Mouse (Mus musculus) T-helper 17 cell (primary cell): ENCODE results near the gene Rnf213.

Source experiments
- in situ Hi-C, 2 experiments: fragments of 300-600 bp; cut with MboI, MseI; formaldehyde crosslinking; loops; 1 replicate in 1 of 2; 2 replicates in 1 of 2; pipeline ENCODE4 v1.15.1; 2025; ENCODE audit warnings: high pct_unique_total_duplicates in 2 of 2

Gene Rnf213

GRCm38 (mm10) chr11:119514967-119515636 lies 122.2 kb downstream of the Rnf213 start:
- in situ Hi-C loops: no loop called here

DNA sequence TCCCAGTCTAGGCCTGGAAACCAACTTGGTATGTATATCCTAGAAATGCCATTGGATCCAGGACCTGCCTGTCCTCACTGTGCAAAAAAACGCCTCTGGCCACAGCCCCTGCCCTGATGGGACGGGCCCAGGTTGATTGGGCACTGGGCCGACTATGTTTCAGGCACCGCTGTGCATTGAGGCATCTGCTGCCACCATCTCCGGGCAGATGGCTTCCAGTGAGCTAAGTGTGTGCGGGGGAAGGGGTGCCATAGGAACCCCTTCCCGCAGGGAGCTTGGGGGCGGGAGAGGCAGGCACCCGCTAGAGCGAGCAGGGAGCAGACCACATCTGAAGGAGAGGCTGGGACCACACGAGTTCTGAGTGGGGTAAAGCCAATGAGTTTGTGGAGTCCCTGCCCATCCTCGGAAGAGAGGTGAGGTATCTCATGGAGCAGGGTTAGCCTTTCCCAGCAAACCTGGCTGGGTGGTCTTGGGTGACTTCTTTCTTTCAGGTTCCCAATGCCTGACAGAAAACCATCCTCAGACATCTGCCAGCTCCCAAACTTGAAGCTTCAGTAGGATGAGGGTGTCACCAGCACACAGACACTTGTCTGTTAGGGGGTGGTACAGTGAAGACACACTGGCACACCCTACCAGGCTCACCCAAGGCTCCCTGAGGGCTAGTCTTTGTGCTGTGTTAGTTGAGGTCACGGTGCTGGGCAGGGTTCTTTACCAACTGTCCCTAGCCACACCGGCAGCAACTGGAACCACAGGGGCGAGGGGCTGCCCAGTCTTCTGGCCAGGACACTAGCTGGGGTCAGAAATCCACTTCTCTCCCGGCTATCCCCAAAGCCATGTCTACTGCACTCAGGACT lies 123.2 kb downstream of the Rnf213 start:
- in situ Hi-C loops: no loop called here

DNA sequence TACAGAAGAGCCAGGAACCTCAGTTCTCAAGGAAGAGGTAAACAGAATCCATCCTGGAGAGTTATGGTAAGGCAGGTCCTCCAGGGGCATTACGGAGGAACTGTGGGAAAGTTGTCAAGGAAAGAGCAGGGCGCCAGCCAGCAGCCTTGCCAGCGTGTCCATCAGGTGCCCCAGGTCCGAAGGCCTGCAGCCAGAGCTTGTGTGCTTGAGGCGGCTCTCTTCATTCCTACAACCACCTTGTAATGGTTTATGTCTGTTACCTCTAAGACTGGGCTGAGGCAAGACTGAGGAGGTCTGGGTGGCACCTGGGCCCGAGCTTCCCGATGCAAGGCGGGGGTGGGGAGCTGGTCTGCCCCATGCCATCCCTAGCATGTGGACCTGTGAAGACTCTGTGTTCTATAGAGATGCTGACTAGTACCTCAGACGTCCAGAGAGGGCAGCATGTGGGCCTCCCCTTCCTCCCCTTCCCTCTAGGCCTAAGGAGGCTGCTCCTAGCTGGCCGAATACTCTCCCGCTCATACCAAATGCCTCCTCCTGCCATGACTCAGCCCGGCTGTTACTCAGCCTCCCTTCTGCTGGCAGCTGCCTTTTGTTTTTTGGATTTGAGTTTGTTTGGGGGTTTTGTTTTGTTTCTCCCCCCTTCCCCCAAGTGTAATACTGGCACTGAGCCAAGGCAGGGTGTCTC lies 123.9 kb downstream of the Rnf213 start:
- in situ Hi-C loops: no loop called here

DNA sequence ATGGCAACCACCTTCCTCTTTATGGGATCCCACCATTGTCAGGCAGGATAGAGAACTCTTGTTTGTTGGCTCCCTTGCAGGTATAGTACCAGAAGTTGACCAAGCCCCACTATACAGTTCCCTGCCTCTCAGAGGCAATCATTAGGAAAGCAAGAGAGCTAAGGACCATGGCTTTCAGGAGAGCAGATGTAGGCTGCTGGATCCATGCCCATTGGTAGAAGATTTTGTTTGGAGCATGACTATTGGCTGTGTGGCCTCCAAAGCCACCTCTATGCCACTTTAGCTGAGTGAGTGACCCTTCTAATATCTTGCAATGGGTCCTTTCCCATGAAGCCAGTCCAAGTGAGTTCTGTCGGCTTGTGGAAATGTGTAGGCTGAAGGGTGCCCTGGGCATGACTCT lies 126.5 kb downstream of the Rnf213 start:
- in situ Hi-C loops: no loop called here

- in situ Hi-C loops: loop anchor here in 1 of 2 experiments (10.0 kb wide), 1 partner anchor 1615 kb away; no protein-coding TSS in a partner anchor
Measured at GRCm38 (mm10) chr11:119520005-119520712, 127.3 kb downstream of the Rnf213 start.

GRCm38 (mm10) chr11:119520713-119521063 lies 127.8 kb downstream of the Rnf213 start:
- in situ Hi-C loops: loop anchor here in 1 of 2 experiments (10.0 kb wide), 1 partner anchor 1614 kb away; no protein-coding TSS in a partner anchor

DNA sequence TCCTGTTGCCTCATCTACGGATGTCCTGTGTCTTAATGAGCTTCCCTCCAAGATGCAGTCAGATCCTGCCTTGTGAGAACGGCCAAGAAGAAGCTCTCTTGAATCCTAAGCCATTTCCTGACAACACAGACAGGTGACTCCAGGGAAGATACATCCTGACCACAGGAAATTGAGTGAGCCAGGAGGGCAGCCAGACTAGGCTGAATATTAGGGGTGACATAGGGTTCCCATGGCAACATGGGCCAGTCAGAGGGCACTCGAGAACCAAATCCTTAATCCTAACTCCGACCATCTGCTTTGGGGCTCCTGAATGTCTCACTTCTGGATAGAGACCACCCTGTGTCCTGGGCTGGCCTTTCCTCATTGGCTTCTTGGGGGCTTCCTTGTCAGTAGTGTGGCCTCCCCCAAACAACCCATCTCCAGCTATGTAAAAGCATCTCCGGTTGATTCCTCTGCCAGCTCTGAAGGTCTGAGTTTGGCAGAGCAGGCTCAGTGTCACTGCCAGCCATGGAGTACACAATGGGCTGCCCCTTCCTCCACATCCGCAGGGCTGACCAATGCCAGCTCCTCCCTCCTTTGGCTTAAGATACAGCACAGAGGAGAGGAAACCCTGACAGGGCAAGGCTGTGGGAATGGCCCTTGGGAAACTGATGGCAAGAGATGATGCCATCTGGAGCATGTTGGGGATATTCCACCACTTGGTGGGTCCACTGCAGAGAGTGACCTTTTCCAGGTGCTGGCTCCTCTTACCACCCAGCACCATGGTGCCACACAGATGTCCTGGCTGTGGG lies 129.2 kb downstream of the Rnf213 start:
- in situ Hi-C loops: loop anchor here in 1 of 2 experiments (10.0 kb wide), 1 partner anchor 1613 kb away; no protein-coding TSS in a partner anchor

GRCm38 (mm10) chr11:119522779-119523178 lies 129.9 kb downstream of the Rnf213 start:
- in situ Hi-C loops: loop anchor here in 1 of 2 experiments (10.0 kb wide), 1 partner anchor 1612 kb away; no protein-coding TSS in a partner anchor

- in situ Hi-C loops: loop anchor here in 1 of 2 experiments (10.0 kb wide), 1 partner anchor 1611 kb away; no protein-coding TSS in a partner anchor
Measured at GRCm38 (mm10) chr11:119523392-119523791, 130.5 kb downstream of the Rnf213 start.

DNA sequence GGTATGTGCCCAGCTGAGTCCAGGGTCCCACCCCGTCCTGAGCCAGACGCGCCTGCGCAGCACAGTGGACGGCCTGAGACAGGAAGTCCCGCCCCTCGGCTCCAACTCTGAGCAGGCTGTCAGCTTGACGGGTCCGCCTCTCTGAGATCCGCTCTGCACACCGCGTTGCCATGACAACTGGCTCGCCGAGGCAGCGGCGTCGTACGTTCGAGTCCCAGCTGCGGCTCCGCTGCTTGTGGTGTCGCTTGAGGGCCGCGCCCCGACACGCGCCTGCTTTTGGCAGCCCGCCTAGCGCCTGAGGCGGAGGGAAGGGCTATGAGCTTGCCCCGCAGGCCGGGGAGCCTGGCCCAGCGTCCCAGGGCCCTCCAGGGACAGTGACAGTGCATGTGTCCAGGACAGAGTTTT lies 131.6 kb downstream of the Rnf213 start:
- in situ Hi-C loops: loop anchor here in 1 of 2 experiments (10.0 kb wide), 1 partner anchor 1610 kb away; no protein-coding TSS in a partner anchor

DNA sequence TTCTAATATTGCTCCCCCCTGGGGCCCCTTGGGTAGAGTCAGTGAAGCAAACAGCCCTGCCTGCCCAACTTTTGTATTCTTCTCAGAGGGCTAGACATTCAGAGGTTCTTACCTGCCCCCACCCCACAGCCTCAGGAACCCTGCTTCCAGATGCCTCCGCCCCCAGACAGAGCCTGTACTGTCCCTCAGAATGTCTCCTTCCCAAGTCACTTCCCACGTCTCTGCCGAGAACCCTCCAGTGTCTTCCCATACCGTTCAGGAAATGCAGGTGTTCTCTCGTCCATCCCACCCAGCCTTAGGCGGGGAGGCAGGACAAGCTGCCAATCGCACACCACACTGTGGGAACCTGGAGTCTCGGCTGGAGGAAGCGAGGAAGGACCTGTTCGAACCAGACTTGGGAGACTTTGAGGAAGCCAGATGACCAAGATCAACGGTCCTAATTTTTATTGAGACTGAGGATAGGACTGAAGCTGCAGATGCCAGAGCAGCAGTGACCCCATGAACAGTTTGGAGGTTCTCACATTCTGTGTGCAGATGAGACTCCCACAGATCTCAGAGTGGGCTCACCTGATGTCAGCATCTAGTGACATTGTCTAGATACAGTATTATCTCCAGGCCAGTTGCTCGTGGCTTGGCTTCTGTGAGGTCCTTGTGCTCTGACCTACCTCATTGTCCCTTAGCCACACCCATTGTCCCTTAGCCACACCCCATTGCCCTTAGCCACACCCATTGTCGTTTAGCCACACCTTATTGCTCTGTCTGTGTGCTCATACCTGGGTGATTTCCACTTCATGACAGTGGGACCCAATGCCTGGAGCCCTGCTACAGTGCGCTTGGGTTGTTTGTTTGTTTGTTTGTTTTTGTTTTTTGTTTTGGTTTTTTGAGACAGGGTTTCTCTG lies 133.4 kb downstream of the Rnf213 start:
- in situ Hi-C loops: loop anchor here in 1 of 2 experiments (10.0 kb wide), 1 partner anchor 1608 kb away; no protein-coding TSS in a partner anchor

- in situ Hi-C loops: loop anchor here in 1 of 2 experiments (10.0 kb wide), 1 partner anchor 1606 kb away; no protein-coding TSS in a partner anchor
Measured at GRCm38 (mm10) chr11:119528930-119529329, 136.0 kb downstream of the Rnf213 start.

- in situ Hi-C loops: no loop called here
Measured at GRCm38 (mm10) chr11:119532460-119532859, 139.6 kb downstream of the Rnf213 start.

- in situ Hi-C loops: no loop called here
Measured at GRCm38 (mm10) chr11:119533745-119534144, 140.8 kb downstream of the Rnf213 start.
